Mouse (Mus musculus): ENCODE measurements around the gene Taz. TPM values are rescaled to one million over a fixed set of nuclear protein-coding genes. Genes with fewer than 3 reads are reported as not detected.

The Taz gene
- total RNA-seq, 2 experiments from 2014 or later = 45.4 to 47.6 TPM

- no peak for DNase-seq
These were observed 3.8 kb upstream of the Taz start for GRCm38 (mm10) chrX:74277916-74278315.

GRCm38 (mm10) chrX:74281041-74281731 lies 526 bp upstream of the Taz start:
- no peak for DNase-seq

- peak; percentile 90 to 91 for DNase-seq
These were observed 831 bp downstream of the Taz start for GRCm38 (mm10) chrX:74282395-74283091.

- no peak for DNase-seq
These were observed 1.4 kb downstream of the Taz start for GRCm38 (mm10) chrX:74283092-74283437.

GRCm38 (mm10) chrX:74293431-74293830 lies 11.7 kb downstream of the Taz start:
- DNase-seq = no peak

GRCm38 (mm10) chrX:74296538-74297448 lies 15.1 kb downstream of the Taz start, which contains the start of gene Atp6ap1:
Gene Atp6ap1, plus strand, starts transcription at chrX:74297097.
- DNase-seq = peak; percentile 97

- DNase-seq = no peak
These were observed 16.6 kb downstream of the Taz start for GRCm38 (mm10) chrX:74298348-74298747.

GRCm38 (mm10) chrX:74299721-74300120 lies 18.0 kb downstream of the Taz start:
- DNase-seq = no peak

- DNase-seq = peak; percentile 75 to 88
These were observed 23.4 kb downstream of the Taz start, which contains the start of gene Gdi1 for GRCm38 (mm10) chrX:74304867-74305700. Gene Gdi1, plus strand, starts transcription at chrX:74304998.

- peak; percentile 88 to 94 for DNase-seq
These were observed 31.1 kb downstream of the Taz start, which contains the start of gene Fam50a for GRCm38 (mm10) chrX:74312540-74313464. Gene Fam50a, plus strand, starts transcription at chrX:74313033.

- DNase-seq = peak; percentile 68 to 77
These were observed 47.0 kb downstream of the Taz start, which contains the start of gene Plxna3 for GRCm38 (mm10) chrX:74328725-74329161. Gene Plxna3, plus strand, starts transcription at chrX:74329066.

- no peak for DNase-seq
These were observed 47.5 kb downstream of the Taz start for GRCm38 (mm10) chrX:74329215-74329671.

- DNase-seq = no peak
These were observed 48.6 kb downstream of the Taz start for GRCm38 (mm10) chrX:74330166-74330930.

Small RNA genes lying within 50 kb of the gene (microRNA-seq; reads per million reads assigned to microRNA genes)
- gene Mir7091 (0 to 0.27 reads per million in 2 experiments), gene Mir7092 (0 reads per million in 2 experiments)

Other genes starting within 250 kb of the Taz start
- not detected for gene Opn1mw, start 154.4 kb upstream of the Taz start, total RNA-seq (2021)
- 10 to 100 TPM; 25.7 to 30.4 TPM for gene Mecp2, start 146.5 kb upstream of the Taz start, total RNA-seq (2021)
- not detected for gene Tex28, start 114.1 kb upstream of the Taz start, total RNA-seq (2021)
- not detected for gene Tktl1, start 104.7 kb upstream of the Taz start, total RNA-seq (2021)
- 10 to 100 TPM; 85.9 to 91.8 TPM for gene Flna, start 32.1 kb upstream of the Taz start, total RNA-seq (2021)
- 10 to 100 TPM; 31.0 to 35.2 TPM for gene Emd, start 27.2 kb upstream of the Taz start, total RNA-seq (2021)
- 100 to 1,000 TPM; 240 to 275 TPM for gene Rpl10, start 11.1 kb upstream of the Taz start, total RNA-seq (2021)
- 10 to 100 TPM; 17.7 to 23.5 TPM for gene Dnase1l1, start 425 bp downstream of the Taz start, total RNA-seq (2021)
- gene Atp6ap1, start 15.2 kb downstream of the Taz start, total RNA-seq (2021) = 100 to 1,000 TPM; 130 to 139 TPM
- 10 to 100 TPM; 50.9 to 66.5 TPM for gene Gdi1, start 23.1 kb downstream of the Taz start, total RNA-seq (2021)
- gene Fam50a, start 31.1 kb downstream of the Taz start, total RNA-seq (2021) = 10 to 100 TPM; 23.9 to 27.7 TPM
- under 1 TPM; 0.40 to 0.93 TPM for gene Plxna3, start 47.2 kb downstream of the Taz start, total RNA-seq (2021)
- 10 to 100 TPM; 26.8 to 29.0 TPM for gene Lage3, start 71.7 kb downstream of the Taz start, total RNA-seq (2021)
- 10 to 100 TPM; 76.0 to 77.9 TPM for gene Ubl4a, start 91.3 kb downstream of the Taz start, total RNA-seq (2021)
- gene Slc10a3, start 91.4 kb downstream of the Taz start, total RNA-seq (2021) = 1 to 10 TPM; 4.5 to 5.1 TPM
- 10 to 100 TPM; 19.2 to 20.7 TPM for gene Fam3a, start 111.4 kb downstream of the Taz start, total RNA-seq (2021)
- 10 to 100 TPM; 44.7 to 51.0 TPM for gene Ikbkg, start 111.4 kb downstream of the Taz start, total RNA-seq (2021)
- 10 to 100 TPM in 1 of 2 experiments, 1 to 10 TPM in 1; 5.8 to 10.6 TPM for gene G6pdx, start 147.3 kb downstream of the Taz start, total RNA-seq (2021)
- gene Gm6880, start 199.5 kb downstream of the Taz start, total RNA-seq (2021) = not detected

Measured in heart, adult 18-20 months (tissue).